Mouse (Mus musculus): ENCODE data around the gene Gng13. TPM values are rescaled to one million over a fixed set of nuclear protein-coding genes. Genes with fewer than 3 reads are reported as not detected.

The Gng13 gene
- polyA plus RNA-seq, 1 experiment from 2014 or later, result 1.7 TPM

- Histone ChIP-seq H3K36me3 (replicated peaks) (no peaks in the 10 kb centered on the region), H3K27ac (no peak overlapping the region), H3K27me3 (peaks cover 13% of the 10 kb centered on the region), H3K4me2 (no peak overlapping the region), H3K9me3 (no peaks in the 10 kb centered on the region), H3K4me1 (no peaks in the 10 kb centered on the region), H3K4me3 (replicated peaks) (no peak overlapping the region), H3K9ac (no peak overlapping the region)
- no peak for ATAC-seq (ENCODE audit: low FRiP score)
- 82% methylated on average over 4 of the region's 4 CpGs for WGBS
Measured at GRCm38 (mm10) chr17:25711136-25711535, 5.8 kb upstream of the Gng13 start.

- 69% methylated on average over 3 of the region's 3 CpGs for WGBS
- no peaks in the 10 kb centered on the region for H3K9me3 ChIP-seq
- H3K36me3 ChIP-seq (replicated peaks), result peaks cover 19% of the 10 kb centered on the region
- H3K4me2 ChIP-seq, result no peak overlapping the region
- no peak for ATAC-seq (ENCODE audit: low FRiP score)
- peaks cover 10% of the 10 kb centered on the region for H3K4me1 ChIP-seq
- H3K27ac ChIP-seq, result no peak overlapping the region
- no peak overlapping the region for H3K4me3 ChIP-seq (replicated peaks)
- no peak overlapping the region for H3K9ac ChIP-seq
- H3K27me3 ChIP-seq, result peaks cover 39% of the 10 kb centered on the region
Measured at GRCm38 (mm10) chr17:25715627-25716026, 1.3 kb upstream of the Gng13 start.

- Histone ChIP-seq H3K4me3 (replicated peaks) (no peak overlapping the region), H3K27ac (no peak overlapping the region), H3K9me3 (no peaks in the 10 kb centered on the region), H3K27me3 (peaks cover 39% of the 10 kb centered on the region), H3K36me3 (replicated peaks) (peaks cover 24% of the 10 kb centered on the region), H3K9ac (no peak overlapping the region), H3K4me2 (no peak overlapping the region), H3K4me1 (peaks cover 10% of the 10 kb centered on the region)
- no peak for ATAC-seq (ENCODE audit: low FRiP score)
- WGBS, result 4% methylated on average over 6 of the region's 6 CpGs
Measured at GRCm38 (mm10) chr17:25716130-25716529, 841 bp upstream of the Gng13 start.

- H3K4me1 ChIP-seq, result peaks cover 10% of the 10 kb centered on the region
- H3K9me3 ChIP-seq, result no peaks in the 10 kb centered on the region
- peaks cover 40% of the 10 kb centered on the region for H3K36me3 ChIP-seq (replicated peaks)
- peak overlapping the region; percentile 36 for H3K4me3 ChIP-seq (replicated peaks)
- 14% methylated on average over 6 of the region's 6 CpGs for WGBS
- peaks cover 39% of the 10 kb centered on the region for H3K27me3 ChIP-seq
- ATAC-seq (ENCODE audit: low FRiP score), result no peak
- H3K9ac ChIP-seq, result peak overlapping the region; percentile 46; the same call in 1 of the 2 replicates
- no peak overlapping the region for H3K27ac ChIP-seq
- H3K4me2 ChIP-seq, result peak overlapping the region; percentile 60
Measured at GRCm38 (mm10) chr17:25717691-25718090, 720 bp downstream of the Gng13 start.

- Histone ChIP-seq H3K9ac (no peak overlapping the region), H3K4me3 (replicated peaks) (no peak overlapping the region), H3K36me3 (replicated peaks) (peaks cover 56% of the 10 kb centered on the region), H3K27ac (no peak overlapping the region), H3K9me3 (no peaks in the 10 kb centered on the region), H3K4me1 (peaks cover 22% of the 10 kb centered on the region), H3K4me2 (no peak overlapping the region), H3K27me3 (peaks cover 22% of the 10 kb centered on the region)
- ATAC-seq (ENCODE audit: low FRiP score), result no peak
- 94% methylated on average over 5 of the region's 5 CpGs for WGBS
Measured at GRCm38 (mm10) chr17:25721476-25721875, 4.5 kb downstream of the Gng13 start.

- WGBS, result 95% methylated on average over 19 of the region's 19 CpGs
- Histone ChIP-seq H3K9me3 (no peaks in the 10 kb centered on the region), H3K9ac (0 out of 2 replicates have a peak overlapping the region, but pooled peaks have one; percentile 8), H3K36me3 (replicated peaks) (peaks cover 57% of the 10 kb centered on the region), H3K4me3 (replicated peaks) (no peak overlapping the region), H3K27ac (no peak overlapping the region), H3K27me3 (peaks cover 2% of the 10 kb centered on the region; the same call in 1 of the 2 replicates), H3K4me2 (no peak overlapping the region), H3K4me1 (peaks cover 24% of the 10 kb centered on the region)
- no peak for ATAC-seq (ENCODE audit: low FRiP score)
Measured at GRCm38 (mm10) chr17:25723470-25723869, 6.5 kb downstream of the Gng13 start.

GRCm38 (mm10) chr17:25723919-25724318 is 6.9 kb downstream of the Gng13 start:
- 76% methylated on average over 7 of the region's 7 CpGs for WGBS
- H3K4me1 ChIP-seq, result peaks cover 29% of the 10 kb centered on the region
- H3K4me3 ChIP-seq (replicated peaks), result no peak overlapping the region
- no peak for ATAC-seq (ENCODE audit: low FRiP score)
- peaks cover 60% of the 10 kb centered on the region for H3K36me3 ChIP-seq (replicated peaks)
- H3K27ac ChIP-seq, result no peak overlapping the region
- H3K4me2 ChIP-seq, result no peak overlapping the region
- no peaks in the 10 kb centered on the region; the same call in 1 of the 2 replicates for H3K27me3 ChIP-seq
- no peak overlapping the region for H3K9ac ChIP-seq
- H3K9me3 ChIP-seq, result no peaks in the 10 kb centered on the region

GRCm38 (mm10) chr17:25725264-25725663 is 8.3 kb downstream of the Gng13 start:
- Histone ChIP-seq H3K27ac (no peak overlapping the region), H3K4me1 (peaks cover 30% of the 10 kb centered on the region), H3K4me2 (no peak overlapping the region; the same call in 1 of the 2 replicates), H3K4me3 (replicated peaks) (no peak overlapping the region), H3K27me3 (no peaks in the 10 kb centered on the region), H3K9me3 (no peaks in the 10 kb centered on the region), H3K9ac (no peak overlapping the region), H3K36me3 (replicated peaks) (peaks cover 56% of the 10 kb centered on the region)
- 84% methylated on average over 6 of the region's 6 CpGs for WGBS
- ATAC-seq (ENCODE audit: low FRiP score), result no peak

- peaks cover 33% of the 10 kb centered on the region for H3K4me1 ChIP-seq
- 1% methylated on average over 37 of the region's 37 CpGs for WGBS
- peak within 1 kb of the TSS; percentile 42; the same call in 1 of the 2 replicates for H3K27ac ChIP-seq
Measured at GRCm38 (mm10) chr17:25727265-25728008, 10.5 kb downstream of the Gng13 start, which contains the start of the genes Chtf18 and Rpusd1. TSS of gene Chtf18 (minus strand) at chr17:25727419. TSS of gene Rpusd1 (plus strand) at chr17:25727670.

GRCm38 (mm10) chr17:25728009-25728270 is 11.0 kb downstream of the Gng13 start:
- Histone ChIP-seq H3K4me2 (peak overlapping the region; percentile 93), H3K36me3 (replicated peaks) (peaks cover 36% of the 10 kb centered on the region), H3K9me3 (no peaks in the 10 kb centered on the region), H3K4me3 (replicated peaks) (peak overlapping the region; percentile 59), H3K4me1 (peaks cover 33% of the 10 kb centered on the region), H3K27me3 (no peaks in the 10 kb centered on the region), H3K27ac (peak overlapping the region; percentile 42; the same call in 1 of the 2 replicates), H3K9ac (peak overlapping the region; percentile 82)
- ATAC-seq (ENCODE audit: low FRiP score), result no peak; the same call in 1 of the 2 replicates
- WGBS, result 27% methylated on average over 4 of the region's 4 CpGs

More at GRCm38 (mm10) chr17:25727265-25728008, 10.5 kb downstream of the Gng13 start, which contains the start of the genes Chtf18 and Rpusd1:
- H3K4me3 ChIP-seq (replicated peaks), result peak within 1 kb of the TSS; percentile 59
- ATAC-seq (ENCODE audit: low FRiP score), result peak; percentile 97
- H3K36me3 ChIP-seq (replicated peaks), result peaks cover 41% of the 10 kb centered on the region
- peak within 1 kb of the TSS; percentile 97 for H3K4me2 ChIP-seq
- peak within 1 kb of the TSS; percentile 82 for H3K9ac ChIP-seq
- H3K9me3 ChIP-seq, result no peaks in the 10 kb centered on the region
- H3K27me3 ChIP-seq, result no peaks in the 10 kb centered on the region

GRCm38 (mm10) chr17:25732082-25732481 is 15.1 kb downstream of the Gng13 start:
- Histone ChIP-seq H3K9ac (no peak overlapping the region), H3K4me3 (replicated peaks) (no peak overlapping the region), H3K4me2 (no peak overlapping the region), H3K36me3 (replicated peaks) (peaks cover 22% of the 10 kb centered on the region; the same call in 1 of the 2 replicates), H3K9me3 (no peaks in the 10 kb centered on the region), H3K4me1 (peaks cover 16% of the 10 kb centered on the region), H3K27ac (no peak overlapping the region; the same call in 1 of the 2 replicates), H3K27me3 (no peaks in the 10 kb centered on the region; the same call in 1 of the 2 replicates)
- WGBS, result 8% methylated on average over 2 of the region's 2 CpGs
- ATAC-seq (ENCODE audit: low FRiP score), result no peak

- H3K27me3 ChIP-seq, result peaks cover 4% of the 10 kb centered on the region; the same call in 1 of the 2 replicates
- ATAC-seq (ENCODE audit: low FRiP score), result no peak
- H3K36me3 ChIP-seq (replicated peaks), result peaks cover 7% of the 10 kb centered on the region; the same call in 1 of the 2 replicates
- no peaks in the 10 kb centered on the region for H3K9me3 ChIP-seq
- H3K27ac ChIP-seq, result no peak overlapping the region
- 0 out of 2 replicates have a peak, but pooled peaks cover 3% of the 10 kb centered on the region for H3K4me1 ChIP-seq
- no peak overlapping the region for H3K4me2 ChIP-seq
- H3K4me3 ChIP-seq (replicated peaks), result no peak overlapping the region
- no peak overlapping the region for H3K9ac ChIP-seq
- 89% methylated on average over 5 of the region's 5 CpGs for WGBS
Measured at GRCm38 (mm10) chr17:25735246-25735645, 18.3 kb downstream of the Gng13 start.

Measured in forebrain, embryonic 12.5 days (tissue).